In genomic region chr16:17553910-17554685, GRCm38 (mm10) we compare ENCODE assay signal across 1 mouse cellular context.
TF ChIP-seq lines count a peak whose summit lies in the region.

No protein-coding gene starts in this region.

TF ChIP-seq in MEL, 35 proteins besides CTCF, POLR2A, EP300 and RAD21 (continued from another document):
- TF ChIP-seq USF1 (IDR thresholded peaks at IDR 0.05; ENCODE audit: low read depth, low read length), result peak; percentile 88
- no peak for TF ChIP-seq ELF1 (IDR thresholded peaks at IDR 0.05; ENCODE audit: low read depth, low read length)
- TF ChIP-seq TBP (IDR thresholded peaks at IDR 0.05; ENCODE audit: low read depth, low read length), result 0 out of 2 replicates have a peak, but pooled peaks have one; percentile 28
- TF ChIP-seq E2F4 (IDR thresholded peaks at IDR 0.05; ENCODE audit: borderline replicate concordance, low read depth, low read length), result no peak
- peak; percentile 82 for TF ChIP-seq MXI1 (IDR thresholded peaks at IDR 0.05; ENCODE audit: low read depth, low read length)
- 0 out of 2 replicates have a peak, but pooled peaks have one; percentile 20 for TF ChIP-seq KAT2A (conservative IDR thresholded peaks at IDR 0.05; ENCODE audit: low read depth, low read length)
- TF ChIP-seq POLR2AphosphoS5 (IDR thresholded peaks at IDR 0.05; ENCODE audit: borderline replicate concordance, low read depth, low read length), result no peak
- TF ChIP-seq CHD2 (IDR thresholded peaks at IDR 0.05; ENCODE audit: low read length), result no peak
- no peak for TF ChIP-seq SMC3 (IDR thresholded peaks at IDR 0.05; ENCODE audit: low read depth, low read length)
- TF ChIP-seq ZKSCAN1 (IDR thresholded peaks at IDR 0.05; ENCODE audit: low read depth, low read length), result no peak
- peak; percentile 37; the same call in 1 of the 2 replicates for TF ChIP-seq NRF1 (IDR thresholded peaks at IDR 0.05; ENCODE audit: insufficient read depth, low read depth, low read length, poor library complexity, severe bottlenecking)
- TF ChIP-seq ZMIZ1 (IDR thresholded peaks at IDR 0.05; ENCODE audit: low read depth, low read length), result peak; percentile 74
- TF ChIP-seq ETS1 (IDR thresholded peaks at IDR 0.05; ENCODE audit: low read depth, low read length), result peak; percentile 83
- TF ChIP-seq POLR2AphosphoS2 (IDR thresholded peaks at IDR 0.05; ENCODE audit: low read length), result peak; percentile 30; the same call in 1 of the 2 replicates
- TF ChIP-seq MYB (IDR thresholded peaks at IDR 0.05; ENCODE audit: low read depth, low read length), result no peak
- TF ChIP-seq TAL1 (IDR thresholded peaks at IDR 0.05; ENCODE audit: low read length), result no peak
- no peak for TF ChIP-seq JUND (IDR thresholded peaks at IDR 0.05; ENCODE audit: low read depth, low read length)
- no peak for TF ChIP-seq GATA1 (IDR thresholded peaks at IDR 0.05; ENCODE audit: low read depth, low read length)
- no peak for TF ChIP-seq USF2 (IDR thresholded peaks at IDR 0.05; ENCODE audit: borderline replicate concordance in 1 of 2, insufficient read depth in 1 of 2, low read depth in 1 of 2, low read length in 2 of 2)
- TF ChIP-seq MAZ (IDR thresholded peaks at IDR 0.05; ENCODE audit: low read depth, low read length), result peak; percentile 67; the same call in 1 of the 2 replicates
- TF ChIP-seq MYC (IDR thresholded peaks at IDR 0.05; ENCODE audit: low read depth, low read length), result peak; percentile 51; the same call in 1 of the 2 replicates
- peak; percentile 82 for TF ChIP-seq MAX (IDR thresholded peaks at IDR 0.05; ENCODE audit: low read length)
- no peak; the same call in 1 of the 2 replicates for TF ChIP-seq HCFC1 (IDR thresholded peaks at IDR 0.05; ENCODE audit: low read depth, low read length)
- TF ChIP-seq NELFE (IDR thresholded peaks at IDR 0.05; ENCODE audit: low read depth, low read length), result no peak; the same call in 1 of the 2 replicates
- peak; percentile 70 for TF ChIP-seq SIN3A (IDR thresholded peaks at IDR 0.05; ENCODE audit: low read length)
- TF ChIP-seq CHD1 (IDR thresholded peaks at IDR 0.05; ENCODE audit: low read depth, low read length), result no peak
- no peak for TF ChIP-seq GABPA (IDR thresholded peaks at IDR 0.05; ENCODE audit: low read depth, low read length)
- peak; percentile 43; the same call in 1 of the 2 replicates for TF ChIP-seq TCF12 (IDR thresholded peaks at IDR 0.05; ENCODE audit: low read depth, low read length)
